Mouse (Mus musculus) heart, embryonic 16.5 days (tissue): ENCODE data around the gene Meltf. TPM values are rescaled to one million over a fixed set of nuclear protein-coding genes. Genes with fewer than 3 reads are reported as not detected.
"Not testable (repeated sequence)": the region's sequence is repeated elsewhere in the genome, so short reads cannot be mapped to it uniquely, and the experiment has no call there.

ENCODE experiments used
- ATAC-seq: fragments of 200-750 bp; cut with Nextera tagmentation; replicated peaks from 2 replicates; pipeline ENCODE4 v1.8.0; 2017; ENCODE audit warnings: moderate number of reproducible peaks; ENCODE audit not compliant: insufficient read depth, low FRiP score; ENCODE audit errors: extremely low read depth
- H3K27ac ChIP-seq: fragments of 300-500 bp; sonication (generic); 2 replicates; pipeline ENCODE4 v1.5.1; 2014; ENCODE audit warnings: mild to moderate bottlenecking, low read length, control low read depth, moderate library complexity
- H3K27me3 ChIP-seq: fragments of 300-500 bp; sonication (generic); 2 replicates; pipeline ENCODE4 v1.6.1; 2014; ENCODE audit warnings: low read length, mixed read lengths; ENCODE audit not compliant: control insufficient read depth, insufficient read depth
- H3K36me3 ChIP-seq: fragments of 300-500 bp; sonication (generic); 2 replicates; pipeline ENCODE4 v1.6.1; 2014; ENCODE audit not compliant: control insufficient read depth, insufficient read depth
- H3K4me1 ChIP-seq: fragments of 300-500 bp; sonication (generic); 2 replicates; pipeline ENCODE4 v1.6.1; 2014; ENCODE audit warnings: low read length, mixed read lengths; ENCODE audit not compliant: control insufficient read depth, insufficient read depth
- H3K4me2 ChIP-seq: fragments of 300-500 bp; sonication (generic); 2 replicates; pipeline ENCODE4 v1.6.1; 2014; ENCODE audit warnings: low read depth, mild to moderate bottlenecking, control low read depth, low read length
- H3K4me3 ChIP-seq: fragments of 300-500 bp; sonication (generic); 2 replicates; pipeline ENCODE4 v1.5.1; 2014; ENCODE audit warnings: mild to moderate bottlenecking, control low read depth, low read length
- H3K9ac ChIP-seq: fragments of 300-500 bp; sonication (generic); 2 replicates; pipeline ENCODE4 v1.6.1; 2014; ENCODE audit warnings: low read length, control low read depth
- H3K9me3 ChIP-seq: fragments of 300-500 bp; sonication (generic); replicated peaks from 2 replicates; pipeline ENCODE4 v1.6.1; 2016; ENCODE audit warnings: low read length; ENCODE audit not compliant: control insufficient read depth
- WGBS: fragments of 180-500 bp; shearing (Covaris S2); extraction: QIAGEN DNeasy Blood & Tissue Kit; methylation state at CpG from one replicate; pipeline ENCODE4 v1.1.7; 2014; 5-methylcytosine and 5-hydroxymethylcytosine counted together
- polyA plus RNA-seq: library from polyadenylated mRNA; unstranded; fragments of >200 nt; fragmentation: Nextera tagmentation; extraction: Ambion mirVana; gene quantifications from 2 replicates; pipeline ENCODE4 v1.2.1, GENCODE M21; 2015

The Meltf gene
- polyA plus RNA-seq, 1 experiment from 2014 or later, result 0.16 TPM

- 6% methylated on average over 36 of the region's 36 CpGs for WGBS
- H3K9ac ChIP-seq, result peak overlapping the region; percentile 38
- H3K27me3 ChIP-seq, result peaks cover 24% of the 10 kb centered on the region
Measured at GRCm38 (mm10) chr16:31935091-31935979, 56.7 kb downstream of the Meltf start.

GRCm38 (mm10) chr16:31936568-31936967 is 58.0 kb downstream of the Meltf start:
- 84% methylated on average over 4 of the region's 4 CpGs for WGBS
- ATAC-seq, result no peak
- H3K9ac ChIP-seq, result no peak overlapping the region
- no peak overlapping the region for H3K4me3 ChIP-seq
- H3K27ac ChIP-seq, result no peak overlapping the region
- no peaks in the 10 kb centered on the region for H3K36me3 ChIP-seq
- no peak overlapping the region for H3K4me2 ChIP-seq
- H3K4me1 ChIP-seq, result peaks cover 16% of the 10 kb centered on the region
- no peaks in the 10 kb centered on the region; the same call in 1 of the 2 replicates for H3K9me3 ChIP-seq
- peaks cover 24% of the 10 kb centered on the region for H3K27me3 ChIP-seq

More at GRCm38 (mm10) chr16:31935091-31935979, 56.7 kb downstream of the Meltf start:
- Histone ChIP-seq H3K4me3 (peak overlapping the region; percentile 47), H3K9me3 (no peaks in the 10 kb centered on the region; the same call in 1 of the 2 replicates), H3K27ac (no peak overlapping the region), H3K4me2 (peak overlapping the region; percentile 71), H3K4me1 (peaks cover 16% of the 10 kb centered on the region), H3K36me3 (no peaks in the 10 kb centered on the region)
- no peak for ATAC-seq

- Histone ChIP-seq H3K27me3 (peaks cover 20% of the 10 kb centered on the region), H3K36me3 (no peaks in the 10 kb centered on the region), H3K27ac (peak overlapping the region; percentile 25; the same call in 1 of the 2 replicates), H3K9me3 (no peaks in the 10 kb centered on the region; the same call in 1 of the 2 replicates), H3K4me3 (no peak overlapping the region), H3K4me1 (peaks cover 13% of the 10 kb centered on the region), H3K4me2 (no peak overlapping the region), H3K9ac (no peak overlapping the region)
- no peak for ATAC-seq
- 47% methylated on average over 6 of the region's 6 CpGs for WGBS
Measured at GRCm38 (mm10) chr16:31938856-31939255, 60.2 kb downstream of the Meltf start.

GRCm38 (mm10) chr16:31940586-31940985 is 62.0 kb downstream of the Meltf start:
- Histone ChIP-seq H3K4me1 (no peaks in the 10 kb centered on the region; the same call in none of the 2 replicates), H3K4me2 (no peak overlapping the region), H3K4me3 (no peak overlapping the region), H3K9ac (no peak overlapping the region), H3K27ac (no peak overlapping the region), H3K27me3 (peaks cover 7% of the 10 kb centered on the region), H3K36me3 (no peaks in the 10 kb centered on the region; the same call in 1 of the 2 replicates), H3K9me3 (no peaks in the 10 kb centered on the region; the same call in 1 of the 2 replicates)
- ATAC-seq, result no peak
- WGBS, result 49% methylated on average over 2 of the region's 2 CpGs

DNA sequence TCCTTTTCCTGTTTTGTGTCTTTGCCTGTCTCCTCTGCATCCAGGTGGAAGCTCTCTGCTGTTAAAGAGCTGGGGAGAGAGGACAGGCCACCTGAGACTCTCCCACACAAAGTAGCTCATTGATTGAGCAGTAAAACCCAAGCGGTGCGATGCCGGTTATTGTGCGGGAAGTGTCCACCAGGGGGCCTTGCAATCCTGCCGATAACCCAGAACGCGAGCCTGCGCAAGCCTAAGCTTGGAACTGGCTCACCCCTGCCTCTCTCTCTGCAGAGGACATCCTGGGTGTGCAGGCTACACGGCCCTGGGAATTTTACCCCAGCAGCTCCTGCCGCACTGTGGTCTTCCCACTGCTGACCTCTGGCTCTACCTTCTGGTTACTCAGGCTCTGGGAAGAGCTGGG is 65.4 kb downstream of the Meltf start:
- peaks cover 11% of the 10 kb centered on the region for H3K4me1 ChIP-seq
- WGBS, result 5% methylated on average over 10 of the region's 10 CpGs
- no peaks in the 10 kb centered on the region for H3K27me3 ChIP-seq
- no peaks in the 10 kb centered on the region; the same call in 1 of the 2 replicates for H3K36me3 ChIP-seq
- 0 out of 2 replicates have a peak, but pooled peaks have one; percentile 16 for ATAC-seq
- no peak overlapping the region for H3K4me2 ChIP-seq
- no peaks in the 10 kb centered on the region for H3K9me3 ChIP-seq
- H3K4me3 ChIP-seq, result no peak overlapping the region
- H3K27ac ChIP-seq, result no peak overlapping the region
- no peak overlapping the region for H3K9ac ChIP-seq

- Histone ChIP-seq H3K4me1 (peaks cover 19% of the 10 kb centered on the region), H3K27ac (no peak overlapping the region)
- 83% methylated on average over 12 of the region's 12 CpGs for WGBS
Measured at GRCm38 (mm10) chr16:31944698-31945255, 66.2 kb downstream of the Meltf start.

DNA sequence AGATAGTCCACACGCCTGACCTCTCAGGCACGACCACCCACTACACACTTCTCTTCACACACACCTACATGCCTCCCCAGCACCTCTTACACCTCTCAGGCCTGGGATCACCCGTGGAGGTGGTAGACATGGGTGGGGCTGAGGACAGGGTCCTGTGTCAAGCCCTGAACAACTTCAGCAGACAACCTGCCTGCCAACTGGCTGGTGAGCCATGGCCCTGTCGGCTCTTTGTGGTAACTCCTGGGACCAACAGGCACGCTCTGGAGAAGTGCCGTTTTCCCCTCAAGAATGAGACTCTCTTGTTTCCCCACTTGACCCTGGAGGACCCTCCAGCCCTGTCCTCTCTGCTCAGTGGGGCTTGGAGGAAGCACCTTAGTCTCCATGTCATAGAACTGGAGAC is 66.8 kb downstream of the Meltf start:
- Histone ChIP-seq H3K27me3 (no peaks in the 10 kb centered on the region), H3K4me3 (no peak overlapping the region), H3K9me3 (no peaks in the 10 kb centered on the region), H3K9ac (no peak overlapping the region), H3K36me3 (no peaks in the 10 kb centered on the region; the same call in 1 of the 2 replicates), H3K4me1 (peaks cover 19% of the 10 kb centered on the region), H3K4me2 (no peak overlapping the region), H3K27ac (no peak overlapping the region)
- 89% methylated on average over 6 of the region's 6 CpGs for WGBS
- no peak for ATAC-seq

More at GRCm38 (mm10) chr16:31944698-31945255, 66.2 kb downstream of the Meltf start:
- no peaks in the 10 kb centered on the region for H3K9me3 ChIP-seq
- no peak for ATAC-seq
- no peak overlapping the region for H3K9ac ChIP-seq
- H3K36me3 ChIP-seq, result no peaks in the 10 kb centered on the region; the same call in 1 of the 2 replicates
- no peaks in the 10 kb centered on the region for H3K27me3 ChIP-seq
- no peak overlapping the region for H3K4me2 ChIP-seq
- H3K4me3 ChIP-seq, result no peak overlapping the region

GRCm38 (mm10) chr16:31945986-31946385 is 67.4 kb downstream of the Meltf start:
- 0 out of 2 replicates have a peak overlapping the region, but pooled peaks have one; percentile 85 for H3K4me2 ChIP-seq
- not testable (repeated sequence) for H3K27ac ChIP-seq, H3K36me3 ChIP-seq, H3K4me3 ChIP-seq, H3K9ac ChIP-seq, ATAC-seq, H3K9me3 ChIP-seq, H3K27me3 ChIP-seq
- 86% methylated on average over 6 of the region's 6 CpGs for WGBS
- peaks cover 19% of the 10 kb centered on the region for H3K4me1 ChIP-seq

GRCm38 (mm10) chr16:31947333-31947732 is 68.7 kb downstream of the Meltf start:
- Histone ChIP-seq H3K4me1 (peaks cover 19% of the 10 kb centered on the region), H3K27ac (no peak overlapping the region; the same call in 1 of the 2 replicates), H3K9ac (peak overlapping the region; percentile 95), H3K36me3 (peaks cover 4% of the 10 kb centered on the region; the same call in 1 of the 2 replicates), H3K9me3 (no peaks in the 10 kb centered on the region), H3K4me2 (peak overlapping the region; percentile 85), H3K4me3 (peak overlapping the region; percentile 97), H3K27me3 (no peaks in the 10 kb centered on the region)
- ATAC-seq, result no peak
- WGBS, result 17% methylated on average over 8 of the region's 8 CpGs
